Mouse (Mus musculus) neural tube, embryonic 14.5 days (tissue): ENCODE measurements around the gene Zfyve9. TPM values are rescaled to one million over a fixed set of nuclear protein-coding genes. Genes with fewer than 3 reads are reported as not detected.

ENCODE experiments used
- ATAC-seq: fragments of 200-750 bp; cut with Nextera tagmentation; 2 replicates; pipeline ENCODE4 v1.8.0; 2017; ENCODE audit warnings: low read depth, mild to moderate bottlenecking, moderate TSS enrichment, moderate library complexity
- H3K27ac ChIP-seq: fragments of 300-500 bp; sonication (generic); 2 replicates; pipeline ENCODE4 v1.5.1; 2014; ENCODE audit warnings: low read depth, mild to moderate bottlenecking, control low read depth, low read length, moderate library complexity, mixed read lengths
- H3K27me3 ChIP-seq: fragments of 300-500 bp; sonication (generic); 2 replicates; pipeline ENCODE4 v1.6.1; 2014; ENCODE audit warnings: low read length; ENCODE audit not compliant: control insufficient read depth, insufficient read depth
- H3K36me3 ChIP-seq: fragments of 300-500 bp; sonication (generic); 2 replicates; pipeline ENCODE4 v1.6.1; 2014; ENCODE audit warnings: low read length, mixed read lengths; ENCODE audit not compliant: control insufficient read depth, insufficient read depth
- H3K4me1 ChIP-seq: fragments of 300-500 bp; sonication (generic); 2 replicates; pipeline ENCODE4 v1.6.1; 2014; ENCODE audit warnings: low read length; ENCODE audit not compliant: control insufficient read depth, insufficient read depth
- H3K4me2 ChIP-seq: fragments of 300-500 bp; sonication (generic); 2 replicates; pipeline ENCODE4 v1.6.1; 2014; ENCODE audit warnings: mild to moderate bottlenecking, low read depth, low read length, control low read depth
- H3K4me3 ChIP-seq: fragments of 300-500 bp; sonication (generic); 2 replicates; pipeline ENCODE4 v1.5.1; 2014; ENCODE audit warnings: low read depth, low read length, control low read depth, mixed read lengths
- H3K9ac ChIP-seq: fragments of 300-500 bp; sonication (generic); replicated peaks from 2 replicates; pipeline ENCODE4 v1.6.1; 2014; ENCODE audit warnings: low read depth, mild to moderate bottlenecking, control low read depth, low read length, mixed read lengths
- H3K9me3 ChIP-seq: fragments of 300-500 bp; sonication (generic); 2 replicates; pipeline ENCODE4 v1.6.1; 2016; ENCODE audit warnings: low read length; ENCODE audit not compliant: control insufficient read depth
- WGBS: fragments of 180-500 bp; shearing (Covaris S2); extraction: QIAGEN DNeasy Blood & Tissue Kit; methylation state at CpG from one replicate; pipeline ENCODE4 v1.1.7; 2014; 5-methylcytosine and 5-hydroxymethylcytosine counted together
- polyA plus RNA-seq: library from polyadenylated mRNA; unstranded; fragments of >200 nt; fragmentation: Nextera tagmentation; extraction: Ambion mirVana; gene quantifications from 2 replicates; pipeline ENCODE4 v1.2.1, GENCODE M21; 2014

Gene Zfyve9
- 7.7 and 14.5 TPM in 2 replicates for polyA plus RNA-seq

- Histone ChIP-seq H3K4me2 (peak within 1 kb of the TSS; percentile 61), H3K4me1 (peaks cover 7% of the 10 kb centered on the region; the same call in 1 of the 2 replicates), H3K27me3 (no peaks in the 10 kb centered on the region), H3K4me3 (peak within 1 kb of the TSS; percentile 91), H3K9me3 (no peaks in the 10 kb centered on the region), H3K27ac (peak within 1 kb of the TSS; percentile 98), H3K36me3 (no peaks in the 10 kb centered on the region), H3K9ac (peak within 1 kb of the TSS; percentile 98)
- WGBS: under 1% methylated on average over 79 of the region's 111 CpGs
- peak; percentile 94 for ATAC-seq
Observed at GRCm38 (mm10) chr4:108780057-108780863, at the start of gene Zfyve9. Zfyve9 (minus strand) TSS chr4:108780798.

- Histone ChIP-seq H3K9me3 (no peaks in the 10 kb centered on the region), H3K36me3 (peaks cover 32% of the 10 kb centered on the region), H3K4me1 (peaks cover 8% of the 10 kb centered on the region), H3K27me3 (no peaks in the 10 kb centered on the region), H3K4me3 (no peak overlapping the region), H3K9ac (no peak overlapping the region), H3K4me2 (no peak overlapping the region), H3K27ac (no peak overlapping the region)
- WGBS: 97% methylated on average over 2 of the region's 2 CpGs
- ATAC-seq: no peak
Observed at GRCm38 (mm10) chr4:108826643-108827042, 46.0 kb upstream of the Zfyve9 start.

DNA sequence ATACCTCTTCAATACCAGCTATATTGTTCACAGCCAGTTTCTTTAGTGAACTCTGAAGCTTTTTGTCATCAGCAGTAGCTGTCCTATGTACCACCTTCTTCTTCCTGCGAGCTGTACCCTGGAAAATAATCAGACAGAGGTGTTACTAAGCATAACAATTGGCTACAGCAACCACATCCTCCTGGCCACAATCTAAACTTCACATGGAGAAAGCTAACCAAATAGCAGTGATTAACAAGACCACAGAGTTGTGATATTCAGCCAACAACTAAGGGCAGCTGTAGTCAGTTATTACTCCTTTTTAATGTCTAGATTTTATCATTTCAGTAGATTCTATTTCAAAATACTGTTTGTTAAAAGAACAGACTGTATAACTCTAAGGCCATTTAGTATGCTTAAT is 45.5 kb upstream of the Zfyve9 start:
- no peak overlapping the region for H3K9ac ChIP-seq
- no peak overlapping the region for H3K4me2 ChIP-seq
- no peak for ATAC-seq
- peaks cover 37% of the 10 kb centered on the region for H3K36me3 ChIP-seq
- H3K9me3 ChIP-seq: no peaks in the 10 kb centered on the region
- no peaks in the 10 kb centered on the region for H3K27me3 ChIP-seq
- no peak overlapping the region for H3K4me3 ChIP-seq
- H3K4me1 ChIP-seq: peaks cover 4% of the 10 kb centered on the region
- no peak overlapping the region for H3K27ac ChIP-seq
- 95% methylated on average over 1 of the region's 1 CpGs for WGBS

DNA sequence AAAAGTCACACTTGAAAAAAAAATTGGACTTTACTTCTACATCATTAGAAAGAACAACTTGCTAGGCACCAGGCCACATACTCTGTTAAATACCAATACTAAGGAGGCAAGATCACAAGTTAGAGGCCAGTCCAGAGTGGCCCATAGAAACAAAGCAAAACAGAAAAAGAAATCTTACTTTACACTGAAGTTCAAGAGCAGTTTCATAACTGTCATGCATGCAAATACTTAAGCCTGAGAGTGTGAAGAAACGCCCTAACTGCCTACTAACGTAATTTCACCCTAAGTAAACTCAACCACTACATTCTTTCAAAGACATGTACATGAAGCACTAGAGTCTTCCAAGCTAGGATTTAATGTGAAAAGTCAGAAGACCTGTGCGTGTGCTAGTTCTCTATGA is 45.1 kb upstream of the Zfyve9 start:
- Histone ChIP-seq H3K9ac (no peak overlapping the region), H3K4me3 (no peak overlapping the region), H3K4me1 (no peaks in the 10 kb centered on the region), H3K27ac (no peak overlapping the region), H3K27me3 (no peaks in the 10 kb centered on the region), H3K9me3 (no peaks in the 10 kb centered on the region), H3K36me3 (peaks cover 40% of the 10 kb centered on the region), H3K4me2 (no peak overlapping the region)
- 95% methylated on average over 3 of the region's 3 CpGs for WGBS
- ATAC-seq: no peak

GRCm38 (mm10) chr4:108811550-108811949 is 31.0 kb upstream of the Zfyve9 start:
- Histone ChIP-seq H3K4me3 (no peak overlapping the region), H3K9me3 (no peaks in the 10 kb centered on the region), H3K36me3 (peaks cover 6% of the 10 kb centered on the region; the same call in 1 of the 2 replicates), H3K27ac (no peak overlapping the region), H3K4me2 (no peak overlapping the region), H3K27me3 (no peaks in the 10 kb centered on the region), H3K4me1 (no peaks in the 10 kb centered on the region), H3K9ac (no peak overlapping the region)
- WGBS: 68% methylated on average over 6 of the region's 6 CpGs
- no peak for ATAC-seq

GRCm38 (mm10) chr4:108811142-108811541 is 30.5 kb upstream of the Zfyve9 start:
- Histone ChIP-seq H3K27ac (no peak overlapping the region), H3K9me3 (no peaks in the 10 kb centered on the region), H3K36me3 (peaks cover 6% of the 10 kb centered on the region; the same call in 1 of the 2 replicates), H3K27me3 (no peaks in the 10 kb centered on the region), H3K4me3 (no peak overlapping the region), H3K4me2 (no peak overlapping the region), H3K4me1 (no peaks in the 10 kb centered on the region), H3K9ac (no peak overlapping the region)
- WGBS: 70% methylated on average over 4 of the region's 4 CpGs
- no peak for ATAC-seq

DNA sequence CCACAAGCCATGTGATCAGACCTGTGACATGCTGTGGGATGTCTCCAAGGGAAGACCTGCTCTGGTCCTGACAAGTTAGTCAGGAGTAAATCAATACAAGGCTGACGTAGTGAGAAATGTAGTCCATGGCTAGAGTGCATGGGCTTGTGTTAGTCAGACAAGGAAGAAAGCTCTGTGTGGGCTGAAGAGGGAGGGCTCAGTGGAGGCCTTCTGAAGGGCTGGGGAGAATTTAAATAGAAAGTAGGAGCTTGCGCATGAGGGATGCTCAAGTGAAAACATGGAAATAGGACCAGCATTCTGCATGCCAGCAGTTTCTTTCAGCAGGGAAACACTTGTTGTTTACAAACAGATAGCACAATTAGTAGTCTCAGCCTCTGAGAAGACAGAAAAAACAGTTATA is 22.9 kb upstream of the Zfyve9 start:
- Histone ChIP-seq H3K9me3 (no peaks in the 10 kb centered on the region), H3K4me2 (no peak overlapping the region), H3K9ac (no peak overlapping the region), H3K36me3 (no peaks in the 10 kb centered on the region), H3K4me3 (no peak overlapping the region), H3K4me1 (no peaks in the 10 kb centered on the region), H3K27me3 (no peaks in the 10 kb centered on the region), H3K27ac (no peak overlapping the region)
- no peak for ATAC-seq
- 84% methylated on average over 2 of the region's 2 CpGs for WGBS

DNA sequence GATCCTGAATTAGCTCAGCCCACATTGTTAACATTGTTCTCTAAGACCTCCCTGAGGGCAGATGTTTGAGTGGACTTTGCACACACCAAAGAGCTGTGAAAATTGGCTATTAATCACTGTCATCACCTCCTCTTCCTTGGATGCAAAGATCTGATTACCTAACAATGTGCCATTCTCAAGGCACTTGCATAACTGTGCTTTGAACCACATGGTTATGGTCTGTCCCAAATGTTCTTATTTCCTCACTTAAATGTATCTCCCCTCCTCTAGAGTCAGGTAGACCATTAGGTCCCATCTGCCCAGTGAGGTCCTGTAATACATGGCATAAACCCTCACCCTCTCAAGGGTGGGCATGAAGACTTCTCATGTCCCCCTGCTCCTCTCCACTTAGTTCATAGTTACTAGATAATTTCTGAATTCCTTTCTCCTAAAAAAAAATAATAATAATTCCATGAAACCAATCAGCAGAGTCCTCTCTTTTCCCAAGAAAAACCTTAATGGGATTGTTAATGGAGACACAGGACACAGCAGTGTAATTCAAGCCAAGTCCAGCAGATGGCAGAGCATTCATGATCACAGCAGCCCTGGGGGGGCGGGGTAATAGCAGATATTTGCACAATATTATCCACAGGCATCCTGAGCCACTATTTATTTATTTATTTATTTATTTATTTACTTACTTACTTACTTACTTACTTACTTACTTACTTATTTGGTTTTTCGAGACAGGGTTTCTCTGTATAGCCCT is 17.7 kb upstream of the Zfyve9 start:
- Histone ChIP-seq H3K36me3 (no peaks in the 10 kb centered on the region), H3K4me3 (no peak overlapping the region), H3K27ac (no peak overlapping the region), H3K4me1 (no peaks in the 10 kb centered on the region), H3K27me3 (no peaks in the 10 kb centered on the region), H3K4me2 (no peak overlapping the region), H3K9ac (no peak overlapping the region), H3K9me3 (no peaks in the 10 kb centered on the region)
- WGBS: 62% methylated on average over 2 of the region's 2 CpGs
- no peak; the same call in 1 of the 2 replicates for ATAC-seq

- no peak overlapping the region for H3K9ac ChIP-seq
- no peaks in the 10 kb centered on the region for H3K9me3 ChIP-seq
- no peak overlapping the region for H3K4me3 ChIP-seq
- 40% methylated on average over 4 of the region's 4 CpGs for WGBS
- no peak overlapping the region for H3K4me2 ChIP-seq
- ATAC-seq: no peak
- no peak overlapping the region for H3K27ac ChIP-seq
- no peaks in the 10 kb centered on the region for H3K36me3 ChIP-seq
- no peaks in the 10 kb centered on the region for H3K27me3 ChIP-seq
- H3K4me1 ChIP-seq: no peaks in the 10 kb centered on the region
Observed at GRCm38 (mm10) chr4:108796701-108797100, 16.1 kb upstream of the Zfyve9 start.
